Mouse (Mus musculus): ENCODE data around the gene Ak5.

GRCm38 (mm10) chr3:152519556-152519955 lies 148.6 kb downstream of the Ak5 start:
- no peak for TF ChIP-seq POLR2A (IDR thresholded peaks at IDR 0.05; ENCODE audit: borderline replicate concordance, control insufficient read depth, low read depth, low read length)
- no peak for TF ChIP-seq CTCF (IDR thresholded peaks at IDR 0.05; ENCODE audit: control insufficient read depth, insufficient read depth, low read length)
